Mouse (Mus musculus) stomach, embryonic 14.5 days (tissue): ENCODE results near the gene Klk1b8. TPM values are rescaled to one million over a fixed set of nuclear protein-coding genes. Genes with fewer than 3 reads are reported as not detected.

Experiments
- ATAC-seq: fragments of 200-750 bp; cut with Nextera tagmentation; 2 replicates; pipeline ENCODE4 v1.8.0; 2017; ENCODE audit warnings: low read depth, moderate TSS enrichment; ENCODE audit not compliant: insufficient number of reproducible peaks, insufficient read depth, low FRiP score
- H3K27ac ChIP-seq: fragments of 300-500 bp; sonication (generic); 2 replicates; pipeline ENCODE4 v1.5.1; 2014; ENCODE audit warnings: mild to moderate bottlenecking, low read length, moderate library complexity, mixed read lengths
- H3K27me3 ChIP-seq: fragments of 300-500 bp; sonication (generic); 2 replicates; pipeline ENCODE4 v1.6.1; 2014; ENCODE audit warnings: low read length, control low read depth, mixed read lengths; ENCODE audit not compliant: control insufficient read depth, insufficient read depth
- H3K36me3 ChIP-seq: fragments of 300-500 bp; sonication (generic); 2 replicates; pipeline ENCODE4 v1.6.1; 2014; ENCODE audit warnings: mild to moderate bottlenecking, control low read depth, low read length, moderate library complexity, mixed read lengths; ENCODE audit not compliant: control insufficient read depth, insufficient read depth
- H3K4me1 ChIP-seq: fragments of 300-500 bp; sonication (generic); 2 replicates; pipeline ENCODE4 v1.6.1; 2014; ENCODE audit warnings: low read length, control low read depth, mixed read lengths; ENCODE audit not compliant: control insufficient read depth, insufficient read depth
- H3K4me2 ChIP-seq: fragments of 300-500 bp; sonication (generic); replicated peaks from 2 replicates; pipeline ENCODE4 v1.6.1; 2014; ENCODE audit warnings: low read depth, low read length, control low read depth
- H3K4me3 ChIP-seq: fragments of 300-500 bp; sonication (generic); 2 replicates; pipeline ENCODE4 v1.5.1; 2014; ENCODE audit warnings: low read depth, low read length, control low read depth
- H3K9ac ChIP-seq: fragments of 300-500 bp; sonication (generic); replicated peaks from 2 replicates; pipeline ENCODE4 v1.6.1; 2014; ENCODE audit warnings: low read depth, mild to moderate bottlenecking, control low read depth, low read length, moderate library complexity, mixed read lengths
- H3K9me3 ChIP-seq: fragments of 300-500 bp; sonication (generic); 2 replicates; pipeline ENCODE4 v1.6.1; 2016; ENCODE audit warnings: low read depth, low read length, control low read depth; ENCODE audit not compliant: control insufficient read depth
- WGBS: fragments of 180-500 bp; shearing (Covaris S2); extraction: QIAGEN DNeasy Blood & Tissue Kit; methylation state at CpG from one replicate; pipeline ENCODE4 v1.1.7; 2014; 5-methylcytosine and 5-hydroxymethylcytosine counted together
- polyA plus RNA-seq: library from polyadenylated mRNA; unstranded; fragments of >200 nt; fragmentation: Nextera tagmentation; extraction: Ambion mirVana; gene quantifications from 2 replicates; pipeline ENCODE4 v1.2.1, GENCODE M21; 2014

Klk1b8 gene
- polyA plus RNA-seq, result not detected in 2 replicates

DNA sequence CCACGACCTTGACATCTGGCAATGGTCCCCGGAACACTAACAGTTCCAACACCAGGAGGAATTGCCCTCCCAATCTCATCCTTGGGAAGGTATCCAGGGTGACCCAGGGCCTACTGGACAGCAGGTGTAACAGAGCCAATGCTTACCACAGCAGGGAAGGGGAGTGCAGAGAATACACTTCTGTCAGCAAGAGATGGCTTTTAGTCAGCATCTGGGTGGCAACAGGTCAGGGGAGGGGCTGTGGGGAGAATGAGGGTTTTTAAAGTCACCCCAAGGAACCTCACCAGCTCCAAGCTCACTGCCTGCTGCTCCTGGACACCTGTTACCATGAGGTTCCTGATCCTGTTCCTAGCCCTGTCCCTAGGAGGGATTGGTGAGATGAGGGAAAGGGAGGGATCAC is at the start of gene Klk1b8:
Klk1b8 (plus strand) TSS at position 301 of the 400 bp plus-strand sequence.
- WGBS, result 76% methylated on average over 2 of the region's 2 CpGs
- no peaks in the 10 kb centered on the region for H3K36me3 ChIP-seq
- H3K9me3 ChIP-seq, result no peaks in the 10 kb centered on the region
- no peak within 1 kb of the TSS for H3K4me3 ChIP-seq
- H3K4me1 ChIP-seq, result no peaks in the 10 kb centered on the region
- ATAC-seq, result no peak
- H3K4me2 ChIP-seq, result no peak within 1 kb of the TSS
- no peak within 1 kb of the TSS for H3K9ac ChIP-seq
- no peaks in the 10 kb centered on the region for H3K27me3 ChIP-seq
- no peak within 1 kb of the TSS for H3K27ac ChIP-seq

DNA sequence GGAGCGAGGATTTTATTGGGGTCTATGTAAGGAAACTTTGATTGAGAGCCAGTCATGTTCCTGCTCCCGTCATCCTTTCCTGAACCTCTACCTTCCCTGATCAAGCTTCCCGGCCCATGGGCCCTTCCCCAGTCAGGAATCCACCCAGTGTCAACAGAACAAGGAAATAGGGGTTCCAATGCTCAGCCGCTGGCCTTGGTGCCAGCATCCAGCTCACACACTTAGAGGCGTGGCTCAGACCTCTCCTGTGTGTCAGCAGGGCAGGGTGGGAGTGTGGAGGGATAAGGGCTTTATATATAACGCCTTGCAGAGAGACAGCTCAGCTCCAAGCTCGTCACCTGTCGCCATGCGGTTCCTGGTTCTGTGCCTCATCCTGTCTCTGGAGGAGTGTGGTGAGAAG is 35.6 kb upstream of the Klk1b8 start:
- no peak overlapping the region for H3K4me3 ChIP-seq
- no peaks in the 10 kb centered on the region for H3K27me3 ChIP-seq
- no peak overlapping the region for H3K27ac ChIP-seq
- peak; percentile 62 for ATAC-seq
- no peaks in the 10 kb centered on the region for H3K36me3 ChIP-seq
- no peak overlapping the region for H3K9ac ChIP-seq
- H3K9me3 ChIP-seq, result no peaks in the 10 kb centered on the region
- WGBS, result 46% methylated on average over 9 of the region's 9 CpGs
- no peak overlapping the region for H3K4me2 ChIP-seq
- H3K4me1 ChIP-seq, result no peaks in the 10 kb centered on the region

GRCm38 (mm10) chr7:43918426-43918825 is 32.0 kb upstream of the Klk1b8 start:
- ATAC-seq, result no peak
- Histone ChIP-seq H3K4me3 (no peak overlapping the region), H3K36me3 (no peaks in the 10 kb centered on the region), H3K9me3 (no peaks in the 10 kb centered on the region), H3K27me3 (no peaks in the 10 kb centered on the region), H3K4me1 (no peaks in the 10 kb centered on the region), H3K9ac (no peak overlapping the region), H3K4me2 (no peak overlapping the region), H3K27ac (no peak overlapping the region)
- 84% methylated on average over 13 of the region's 13 CpGs for WGBS

GRCm38 (mm10) chr7:43918871-43919270 is 31.6 kb upstream of the Klk1b8 start:
- ATAC-seq, result no peak
- Histone ChIP-seq H3K27ac (no peak overlapping the region), H3K4me1 (no peaks in the 10 kb centered on the region), H3K4me2 (no peak overlapping the region), H3K4me3 (no peak overlapping the region), H3K9me3 (no peaks in the 10 kb centered on the region), H3K36me3 (no peaks in the 10 kb centered on the region), H3K9ac (no peak overlapping the region), H3K27me3 (no peaks in the 10 kb centered on the region)
- WGBS, result 77% methylated on average over 8 of the region's 8 CpGs

- ATAC-seq, result peak; percentile 86
- Histone ChIP-seq H3K9ac (no peak overlapping the region), H3K4me3 (no peak overlapping the region), H3K27ac (no peak overlapping the region), H3K4me2 (no peak overlapping the region), H3K27me3 (no peaks in the 10 kb centered on the region), H3K36me3 (no peaks in the 10 kb centered on the region), H3K9me3 (no peaks in the 10 kb centered on the region), H3K4me1 (no peaks in the 10 kb centered on the region)
- 28% methylated on average over 14 of the region's 14 CpGs for WGBS
These were observed 30.7 kb upstream of the Klk1b8 start for GRCm38 (mm10) chr7:43919559-43920451.

- WGBS, result 89% methylated on average over 3 of the region's 3 CpGs
- H3K4me3 ChIP-seq, result no peak overlapping the region
- ATAC-seq, result no peak
- no peaks in the 10 kb centered on the region for H3K36me3 ChIP-seq
- no peak overlapping the region for H3K4me2 ChIP-seq
- H3K4me1 ChIP-seq, result no peaks in the 10 kb centered on the region
- H3K9me3 ChIP-seq, result no peaks in the 10 kb centered on the region
- no peak overlapping the region for H3K9ac ChIP-seq
- H3K27ac ChIP-seq, result no peak overlapping the region
- no peaks in the 10 kb centered on the region for H3K27me3 ChIP-seq
These were observed 29.9 kb upstream of the Klk1b8 start for GRCm38 (mm10) chr7:43920582-43920981.

DNA sequence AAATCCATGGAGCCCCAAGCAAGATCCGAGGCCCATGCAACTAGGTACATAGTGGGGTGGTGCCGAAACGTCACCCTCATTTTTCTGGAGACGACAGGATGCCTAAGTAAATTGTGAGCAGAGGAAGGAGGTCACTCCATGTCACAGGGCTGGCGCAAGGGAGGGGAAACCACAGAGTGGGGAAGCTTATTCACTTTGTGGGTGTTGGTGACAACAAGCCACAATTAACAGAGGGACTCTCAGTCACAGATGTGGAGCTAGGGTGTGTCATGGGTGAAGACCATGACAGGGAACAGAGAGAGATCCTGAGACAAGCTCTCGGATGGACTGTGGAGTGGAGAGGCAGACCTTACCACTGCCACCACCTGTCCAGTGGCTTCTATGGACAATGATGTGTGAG is 29.4 kb upstream of the Klk1b8 start:
- Histone ChIP-seq H3K4me1 (no peaks in the 10 kb centered on the region), H3K27ac (no peak overlapping the region), H3K4me3 (no peak overlapping the region), H3K27me3 (no peaks in the 10 kb centered on the region), H3K4me2 (no peak overlapping the region), H3K36me3 (no peaks in the 10 kb centered on the region), H3K9me3 (no peaks in the 10 kb centered on the region), H3K9ac (no peak overlapping the region)
- ATAC-seq, result no peak
- 78% methylated on average over 6 of the region's 6 CpGs for WGBS

- no peak overlapping the region for H3K9ac ChIP-seq
- 80% methylated on average over 2 of the region's 2 CpGs for WGBS
- no peaks in the 10 kb centered on the region for H3K27me3 ChIP-seq
- H3K9me3 ChIP-seq, result no peaks in the 10 kb centered on the region
- H3K4me1 ChIP-seq, result no peaks in the 10 kb centered on the region
- H3K27ac ChIP-seq, result no peak overlapping the region
- no peak for ATAC-seq
- no peaks in the 10 kb centered on the region for H3K36me3 ChIP-seq
- no peak overlapping the region for H3K4me2 ChIP-seq
- H3K4me3 ChIP-seq, result no peak overlapping the region
These were observed 28.5 kb upstream of the Klk1b8 start for GRCm38 (mm10) chr7:43921941-43922340.

GRCm38 (mm10) chr7:43925985-43926384 is 24.5 kb upstream of the Klk1b8 start:
- H3K4me3 ChIP-seq, result no peak overlapping the region
- H3K4me2 ChIP-seq, result no peak overlapping the region
- ATAC-seq, result no peak
- no peaks in the 10 kb centered on the region for H3K4me1 ChIP-seq
- H3K9ac ChIP-seq, result no peak overlapping the region
- no peaks in the 10 kb centered on the region for H3K9me3 ChIP-seq
- H3K36me3 ChIP-seq, result no peaks in the 10 kb centered on the region
- no peaks in the 10 kb centered on the region for H3K27me3 ChIP-seq
- 71% methylated on average over 5 of the region's 5 CpGs for WGBS
- no peak overlapping the region for H3K27ac ChIP-seq
